Mouse (Mus musculus) liver, adult 2 months (tissue): ENCODE measurements at regions not wholly inside any gene's neighbourhood (a gene's known extent, or its start where the extent isn't known, plus 50 kb on each side); places are given as distances from the start of the nearest gene placed in this dataset.

Source experiments
- DNase-seq: peaks from one replicate; pipeline ENCODE4 v3.0.0-alpha.2; 2011; ENCODE audit warnings: low read depth, low spot score; ENCODE audit errors: extremely low read depth
- H3K27ac ChIP-seq: fragments of 200-500 bp; replicated peaks from 2 replicates; pipeline ENCODE4 v1.5.1; 2012; ENCODE audit warnings: low read depth, mild to moderate bottlenecking, control low read depth, inconsistent platforms, low read length; ENCODE audit not compliant: insufficient read depth
- H3K27me3 ChIP-seq: fragments of 200-500 bp; 2 replicates; pipeline ENCODE4 v1.6.1; 2012; ENCODE audit warnings: mild to moderate bottlenecking, moderate library complexity, low read length, inconsistent platforms; ENCODE audit not compliant: control insufficient read depth, insufficient read depth
- H3K36me3 ChIP-seq: fragments of 200-500 bp; 2 replicates; pipeline ENCODE4 v1.6.1; 2012; ENCODE audit warnings: low read length, inconsistent platforms; ENCODE audit not compliant: control insufficient read depth, insufficient read depth
- H3K4me1 ChIP-seq: fragments of 200-500 bp; 2 replicates; pipeline ENCODE4 v1.6.1; 2011; ENCODE audit warnings: low read length; ENCODE audit not compliant: control insufficient read depth, insufficient read depth
- H3K4me3 ChIP-seq: fragments of 200-500 bp; 2 replicates; pipeline ENCODE4 v1.5.1; 2011; ENCODE audit warnings: low read depth, mild to moderate bottlenecking, control low read depth, low read length, moderate library complexity; ENCODE audit not compliant: insufficient read depth
- H3K79me2 ChIP-seq: fragments of 200-500 bp; 2 replicates; pipeline ENCODE4 v1.6.1; 2012; ENCODE audit warnings: inconsistent platforms, mild to moderate bottlenecking, low read length, moderate library complexity; ENCODE audit not compliant: control insufficient read depth, insufficient read depth
- H3K9ac ChIP-seq: fragments of 200-500 bp; 2 replicates; pipeline ENCODE4 v1.6.1; 2012; ENCODE audit warnings: low read depth, mild to moderate bottlenecking, control low read depth, inconsistent platforms, low read length
- CTCF ChIP-seq: fragments of 200-500 bp; IDR thresholded peaks from 2 replicates; pipeline ENCODE4 v1.5.1; 2011; ENCODE audit warnings: low read depth, low read length, control low read depth
- POLR2A ChIP-seq: fragments of 200-500 bp; IDR thresholded peaks from 2 replicates; pipeline ENCODE4 v1.6.1; 2011; ENCODE audit warnings: low read length, control low read depth; ENCODE audit not compliant: insufficient read depth; ENCODE audit errors: extremely low read depth
- WGBS: fragments of 180-500 bp; shearing (Covaris S2); methylation state at CpG from one replicate; pipeline ENCODE4 v1.1.7; 2018; 5-methylcytosine and 5-hydroxymethylcytosine counted together

GRCm38 (mm10) chr19:49675931-49676330 lies 1002.5 kb downstream of the Sorcs1 start:
- H3K27me3 ChIP-seq, result no peaks in the 10 kb centered on the region
- DNase-seq, result no peak
- no peak overlapping the region for H3K27ac ChIP-seq
- no peaks in the 10 kb centered on the region for H3K36me3 ChIP-seq
- H3K4me1 ChIP-seq, result no peaks in the 10 kb centered on the region
- TF ChIP-seq CTCF, result no peak
- no peak for TF ChIP-seq POLR2A
- H3K4me3 ChIP-seq, result no peak overlapping the region
- H3K79me2 ChIP-seq, result no peaks in the 10 kb centered on the region
- no peak overlapping the region for H3K9ac ChIP-seq
- 45% methylated on average over 2 of the region's 2 CpGs for WGBS

- H3K27me3 ChIP-seq, result no peaks in the 10 kb centered on the region
- H3K4me3 ChIP-seq, result no peak overlapping the region
- H3K27ac ChIP-seq, result no peak overlapping the region
- H3K4me1 ChIP-seq, result no peaks in the 10 kb centered on the region
- no peak for DNase-seq
- no peaks in the 10 kb centered on the region for H3K79me2 ChIP-seq
- no peaks in the 10 kb centered on the region for H3K36me3 ChIP-seq
- H3K9ac ChIP-seq, result no peak overlapping the region
- TF ChIP-seq CTCF (no peak), POLR2A (no peak)
- WGBS, result 81% methylated on average over 7 of the region's 7 CpGs
Measured at GRCm38 (mm10) chr19:49629963-49630362, 1048.5 kb downstream of the Sorcs1 start.

GRCm38 (mm10) chr19:49619920-49620319 lies 1058.5 kb downstream of the Sorcs1 start:
- no peak for TF ChIP-seq POLR2A
- no peak for TF ChIP-seq CTCF
- DNase-seq, result no peak
- H3K27ac ChIP-seq, result no peak overlapping the region
- 50% methylated on average over 5 of the region's 5 CpGs for WGBS
- no peaks in the 10 kb centered on the region for H3K4me1 ChIP-seq
- no peaks in the 10 kb centered on the region for H3K36me3 ChIP-seq
- no peaks in the 10 kb centered on the region for H3K79me2 ChIP-seq
- no peaks in the 10 kb centered on the region for H3K27me3 ChIP-seq
- no peak overlapping the region for H3K9ac ChIP-seq
- H3K4me3 ChIP-seq, result no peak overlapping the region

GRCm38 (mm10) chr19:49615071-49615470 lies 1063.4 kb downstream of the Sorcs1 start:
- Histone ChIP-seq H3K36me3 (no peaks in the 10 kb centered on the region), H3K79me2 (no peaks in the 10 kb centered on the region), H3K27me3 (no peaks in the 10 kb centered on the region), H3K9ac (no peak overlapping the region), H3K4me1 (no peaks in the 10 kb centered on the region), H3K27ac (no peak overlapping the region), H3K4me3 (no peak overlapping the region)
- TF ChIP-seq CTCF, result no peak
- no peak for TF ChIP-seq POLR2A
- DNase-seq, result no peak
